26 mouse cellular contexts compared by ENCODE assay signal in genomic region chr1:130743775-130744174, GRCm38 (mm10). TPM values are rescaled to one million over a fixed set of nuclear protein-coding genes. Genes with fewer than 3 reads are reported as not detected.
A peak's percentile ranks its signal among the peaks of the same experiment; 100 is the strongest.
DNase-seq lines count a peak whose midpoint lies in the region; ATAC-seq and TF ChIP-seq lines count a peak whose summit lies in the region.
"Had no signal": no experiment of that assay in that cellular context is flagged by ENCODE, and none has a peak within 500 bp of the region (broad histone marks: within the 10 kb centered on the region; RNA-seq: fewer than 3 reads in every experiment).

No protein-coding gene starts in this region.

- peaks cover 71% of the 10 kb centered on the region for H3K4me1 ChIP-seq in liver, embryonic 11.5 days (replicated peaks; ENCODE audit: control insufficient read depth, insufficient read depth, low read length)
- peaks cover 76% of the 10 kb centered on the region for H3K4me1 ChIP-seq in G1E (ENCODE audit: insufficient read depth, low read depth, low read length)
- H3K4me1 ChIP-seq in liver, embryonic 13.5 days (replicated peaks): peaks cover 89% of the 10 kb centered on the region
- H3K4me1 ChIP-seq: limb, embryonic 13.5 days had no signal

- no peak for TF ChIP-seq CTCF in G1E (IDR thresholded peaks at IDR 0.05; ENCODE audit: low read depth, low read length)

- no peaks in the 10 kb centered on the region for H3K27me3 ChIP-seq in liver, embryonic 11.5 days (replicated peaks; ENCODE audit: control insufficient read depth, insufficient read depth, low read length)
- no peaks in the 10 kb centered on the region for H3K27me3 ChIP-seq in G1E (ENCODE audit: insufficient read depth, low read length)
- H3K27me3 ChIP-seq in liver, embryonic 13.5 days: no peaks in the 10 kb centered on the region
- H3K27me3 ChIP-seq: embryonic facial prominence, embryonic 13.5 days; limb, embryonic 13.5 days; Patski had no signal

- no peaks in the 10 kb centered on the region for H3K36me3 ChIP-seq in liver, embryonic 11.5 days (ENCODE audit: control insufficient read depth, insufficient read depth, low read length)
- H3K36me3 ChIP-seq in G1E (replicated peaks): no peaks in the 10 kb centered on the region
- H3K36me3 ChIP-seq in liver, embryonic 13.5 days: peaks cover 17% of the 10 kb centered on the region
- H3K36me3 ChIP-seq: embryonic facial prominence, embryonic 13.5 days; limb, embryonic 13.5 days had no signal

- H3K9ac ChIP-seq in liver, embryonic 11.5 days (ENCODE audit: low read depth, low read length): no peak overlapping the region
- peak overlapping the region; percentile 87 for H3K9ac ChIP-seq in liver, embryonic 13.5 days
- H3K9ac ChIP-seq: embryonic facial prominence, embryonic 13.5 days; limb, embryonic 13.5 days had no signal

- no peak overlapping the region for H3K4me3 ChIP-seq in liver, embryonic 11.5 days (ENCODE audit: low read depth, low read length)
- H3K4me3 ChIP-seq in G1E (ENCODE audit: low read depth, low read length): peak overlapping the region; percentile 31; the same call in 1 of the 2 replicates
- H3K4me3 ChIP-seq in liver, embryonic 13.5 days (replicated peaks): no peak overlapping the region
- H3K4me3 ChIP-seq: embryonic facial prominence, embryonic 13.5 days; limb, embryonic 13.5 days had no signal

- 55% methylated on average over 1 of the region's 1 CpGs for WGBS in liver, embryonic 11.5 days
- 32% methylated on average over 1 of the region's 1 CpGs for WGBS in liver, embryonic 13.5 days (ENCODE audit: insufficient replicate concordance)

- ATAC-seq in liver, embryonic 11.5 days (replicated peaks; ENCODE audit: low FRiP score): no peak
- no peak for ATAC-seq in G1E (ENCODE audit: extremely low read depth, insufficient number of reproducible peaks, low FRiP score, poor library complexity, severe bottlenecking)
- ATAC-seq in liver, embryonic 13.5 days (ENCODE audit: low read depth): no peak
- ATAC-seq in frontal cortex, adult (ENCODE audit: low TSS enrichment): no peak
- ATAC-seq: hindbrain, embryonic 16.5 days; midbrain, embryonic 16.5 days; Patski had no signal

- peak overlapping the region; percentile 99 for H3K27ac ChIP-seq in liver, embryonic 11.5 days (ENCODE audit: low read depth, low read length)
- peak overlapping the region; percentile 98 for H3K27ac ChIP-seq in liver, embryonic 13.5 days
- H3K27ac ChIP-seq: embryonic facial prominence, embryonic 13.5 days; limb, embryonic 13.5 days had no signal

- no peaks in the 10 kb centered on the region for H3K9me3 ChIP-seq in liver, embryonic 11.5 days (ENCODE audit: control insufficient read depth, low read length)
- H3K9me3 ChIP-seq in G1E (replicated peaks): no peaks in the 10 kb centered on the region
- no peaks in the 10 kb centered on the region for H3K9me3 ChIP-seq in liver, embryonic 13.5 days (replicated peaks)
- H3K9me3 ChIP-seq: embryonic facial prominence, embryonic 13.5 days; limb, embryonic 13.5 days had no signal

- H3K4me2 ChIP-seq in liver, embryonic 11.5 days: peak overlapping the region; percentile 46
- peak overlapping the region; percentile 49 for H3K4me2 ChIP-seq in liver, embryonic 13.5 days
- H3K4me2 ChIP-seq: embryonic facial prominence, embryonic 13.5 days; limb, embryonic 13.5 days had no signal

- no peak for DNase-seq in liver, embryonic 11.5 days (ENCODE audit: low spot score)
- no peak for DNase-seq in liver
- no peak for DNase-seq in G1E (ENCODE audit: low spot score)
- DNase-seq in liver, embryonic 13.5 days: no peak
- peak; percentile 32 for DNase-seq in thymus, postnatal 14 days
- DNase-seq in urinary bladder, postnatal 14 days (ENCODE audit: low spot score): no peak
- DNase-seq: cerebellum, adult 9-10 months; gastrocnemius, postnatal 10 days; heart, adult 18-20 months; heart, postnatal 10 days; kidney, postnatal 4 days; right cerebral cortex, adult 18-20 months had no signal

RNA-seq across cellular contexts. Expression of gene AA986860, which starts 12.0 kb away (rescaled TPM):
- polyA plus RNA-seq in liver, embryonic 11.5 days (2014; fragmentation: Nextera tagmentation; extraction: Ambion mirVana): 7.1 and 7.9 TPM in 2 replicates
- total RNA-seq in G1E (2014; fragmentation: Nextera tagmentation) (3.5 and 8.6 TPM in 2 replicates), G1E (2017) (1.1 and 1.2 TPM in 2 replicates)
- 1.1 and 1.2 TPM in 2 replicates for polyA plus RNA-seq in G1E (2012)
- polyA plus RNA-seq in liver, embryonic 13.5 days (2015; fragmentation: Nextera tagmentation; extraction: Ambion mirVana): 6.2 and 8.3 TPM in 2 replicates

RNA-seq across cellular contexts. Expression of gene Pfkfb2, which starts 14.7 kb away (rescaled TPM):
- polyA plus RNA-seq in liver, embryonic 11.5 days (2014; fragmentation: Nextera tagmentation; extraction: Ambion mirVana): 4.9 and 6.1 TPM in 2 replicates
- total RNA-seq in G1E (2014; fragmentation: Nextera tagmentation): 42.4 and 47.1 TPM in 2 replicates
- 48.5 and 53.0 TPM in 2 replicates for total RNA-seq in G1E (2017)
- polyA plus RNA-seq in G1E (2012): 7.0 and 12.5 TPM in 2 replicates
- 4.5 and 5.4 TPM in 2 replicates for polyA plus RNA-seq in liver, embryonic 13.5 days (2015; fragmentation: Nextera tagmentation; extraction: Ambion mirVana)

RNA-seq across cellular contexts. Expression of gene Yod1, which starts 26.6 kb away (rescaled TPM):
- 26.5 and 26.6 TPM in 2 replicates for polyA plus RNA-seq in liver, embryonic 11.5 days (2014; fragmentation: Nextera tagmentation; extraction: Ambion mirVana)
- total RNA-seq in G1E (2014; fragmentation: Nextera tagmentation) (28.9 and 30.8 TPM in 2 replicates), G1E (2017) (18.3 and 21.3 TPM in 2 replicates)
- 1.7 and 2.7 TPM in 2 replicates for polyA plus RNA-seq in G1E (2012)
- 40.8 and 47.6 TPM in 2 replicates for polyA plus RNA-seq in liver, embryonic 13.5 days (2015; fragmentation: Nextera tagmentation; extraction: Ambion mirVana)

RNA-seq across cellular contexts. Expression of gene Gm29427, which starts 28.2 kb away (rescaled TPM):
- not detected in 2 replicates for polyA plus RNA-seq in liver, embryonic 11.5 days (2014; fragmentation: Nextera tagmentation; extraction: Ambion mirVana)
- total RNA-seq in G1E (2014; fragmentation: Nextera tagmentation): not detected in 2 replicates
- total RNA-seq in G1E (2017): 0.33 and 0.41 TPM in 2 replicates
- not detected in 2 replicates for polyA plus RNA-seq in G1E (2012)
- polyA plus RNA-seq in liver, embryonic 13.5 days (2015; fragmentation: Nextera tagmentation; extraction: Ambion mirVana): not detected in 2 replicates
- total RNA-seq: gastrocnemius, postnatal 10 days; heart, postnatal 10 days; left cerebral cortex, postnatal 10 days; megakaryocyte progenitor cell, adult 5-6 weeks had no signal
- polyA plus RNA-seq: embryonic facial prominence, embryonic 13.5 days; hindbrain, embryonic 16.5 days; kidney, embryonic 14.5 days; limb, embryonic 13.5 days; lung, embryonic 16.5 days; midbrain, embryonic 16.5 days; neural tube, embryonic 11.5 days had no signal

RNA-seq across cellular contexts. Expression of gene Fcamr, which starts 56.9 kb away (rescaled TPM):
- polyA plus RNA-seq in liver, embryonic 11.5 days (2014; fragmentation: Nextera tagmentation; extraction: Ambion mirVana): not detected in 2 replicates
- total RNA-seq in G1E (2014; fragmentation: Nextera tagmentation) (not detected in 2 replicates), G1E (2017) (not detected in 2 replicates)
- not detected in 2 replicates for polyA plus RNA-seq in G1E (2012)
- not detected in 2 replicates for polyA plus RNA-seq in liver, embryonic 13.5 days (2015; fragmentation: Nextera tagmentation; extraction: Ambion mirVana)
- total RNA-seq: adrenal gland, postnatal 4 days; gastrocnemius, postnatal 10 days; layer of hippocampus, postnatal 14 days; left cerebral cortex, postnatal 10 days; megakaryocyte progenitor cell, adult 5-6 weeks had no signal
- polyA plus RNA-seq: cortical plate, adult 2 months; embryonic facial prominence, embryonic 13.5 days; hindbrain, embryonic 16.5 days; kidney, embryonic 14.5 days; limb, embryonic 13.5 days; lung, embryonic 16.5 days; midbrain, embryonic 16.5 days; neural tube, embryonic 11.5 days had no signal
